Mouse (Mus musculus) adrenal gland, postnatal 14 days (tissue): Measurements from ENCODE around the gene Cisd3. TPM values are rescaled to one million over a fixed set of nuclear protein-coding genes. Genes with fewer than 3 reads are reported as not detected.
"Not testable (repeated sequence)": the region's sequence is repeated elsewhere in the genome, so short reads cannot be mapped to it uniquely, and the experiment has no call there.

Source experiments
- DNase-seq: peaks from one replicate; pipeline ENCODE4 v3.0.0; 2021; ENCODE audit warnings: mixed read lengths
- total RNA-seq: library from RNA; stranded (reverse); gene quantifications from 2 replicates; pipeline ENCODE4 v1.2.3, GENCODE M21; 2021

The Cisd3 gene
- total RNA-seq, 1 experiment from 2014 or later = 277 TPM

DNA sequence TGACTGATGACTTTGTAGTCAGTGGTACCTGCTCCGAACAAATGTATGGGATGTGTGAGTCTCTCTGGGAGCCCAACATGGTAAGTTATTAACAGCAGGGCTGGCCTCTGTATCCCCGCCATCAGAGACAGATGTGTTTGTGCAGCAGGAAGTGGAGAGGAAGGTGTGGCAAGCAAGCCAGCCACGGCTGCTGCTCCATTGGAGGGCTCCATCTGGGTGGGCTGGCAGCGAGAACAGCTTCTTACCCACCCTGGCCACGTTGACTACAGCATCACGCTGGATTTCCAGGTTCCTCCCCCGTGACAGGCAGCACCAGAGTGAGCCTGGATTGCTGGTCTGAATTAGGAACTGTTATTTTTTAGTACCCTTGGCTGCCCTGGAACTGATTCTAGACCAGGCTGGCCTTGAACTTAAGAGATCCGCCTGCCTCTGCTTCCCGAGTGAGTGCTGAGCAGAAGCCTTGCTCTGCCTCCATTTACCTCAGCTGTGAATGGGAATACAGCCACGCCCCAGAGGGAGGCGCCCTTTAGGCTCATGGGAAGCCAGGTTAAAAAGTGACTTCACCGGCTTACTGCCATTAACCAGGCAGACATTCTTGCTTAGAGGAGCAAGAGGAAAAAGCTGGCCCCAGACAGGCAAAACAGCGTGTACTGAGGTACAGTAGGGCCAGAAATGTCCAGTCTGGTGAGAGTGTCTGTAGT is 25.7 kb downstream of the Cisd3 start:
- DNase-seq = no peak

GRCm38 (mm10) chr11:97712286-97712685 is 26.7 kb downstream of the Cisd3 start:
- no peak for DNase-seq

DNA sequence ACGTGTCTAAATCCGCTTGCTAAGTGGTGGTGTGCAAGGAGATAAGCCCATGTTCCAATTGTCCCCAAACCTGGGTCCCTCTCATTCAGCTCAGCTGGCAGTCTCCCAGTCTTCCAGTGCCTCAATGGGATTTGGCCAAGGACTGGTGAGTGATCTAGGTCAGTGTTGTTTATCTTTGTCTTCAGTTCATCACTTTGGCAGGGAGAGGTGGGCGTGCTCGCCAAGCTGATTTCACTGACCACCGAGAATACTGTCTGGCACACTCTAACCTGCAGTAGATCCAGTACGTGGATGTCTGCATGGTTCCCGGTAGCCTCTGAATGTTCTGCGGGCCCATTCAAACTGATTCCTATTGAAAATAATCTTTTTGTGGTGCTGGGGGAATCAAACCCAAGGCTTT is 28.3 kb downstream of the Cisd3 start:
- peak; percentile 81 for DNase-seq

GRCm38 (mm10) chr11:97714356-97714755 is 28.7 kb downstream of the Cisd3 start:
- no peak for DNase-seq

GRCm38 (mm10) chr11:97714784-97715760 is 29.4 kb downstream of the Cisd3 start:
- peak; percentile 71 for DNase-seq

GRCm38 (mm10) chr11:97716021-97716420 is 30.4 kb downstream of the Cisd3 start:
- DNase-seq = no peak

- no peak for DNase-seq
Observed at GRCm38 (mm10) chr11:97717369-97718280, 32.0 kb downstream of the Cisd3 start.

DNA sequence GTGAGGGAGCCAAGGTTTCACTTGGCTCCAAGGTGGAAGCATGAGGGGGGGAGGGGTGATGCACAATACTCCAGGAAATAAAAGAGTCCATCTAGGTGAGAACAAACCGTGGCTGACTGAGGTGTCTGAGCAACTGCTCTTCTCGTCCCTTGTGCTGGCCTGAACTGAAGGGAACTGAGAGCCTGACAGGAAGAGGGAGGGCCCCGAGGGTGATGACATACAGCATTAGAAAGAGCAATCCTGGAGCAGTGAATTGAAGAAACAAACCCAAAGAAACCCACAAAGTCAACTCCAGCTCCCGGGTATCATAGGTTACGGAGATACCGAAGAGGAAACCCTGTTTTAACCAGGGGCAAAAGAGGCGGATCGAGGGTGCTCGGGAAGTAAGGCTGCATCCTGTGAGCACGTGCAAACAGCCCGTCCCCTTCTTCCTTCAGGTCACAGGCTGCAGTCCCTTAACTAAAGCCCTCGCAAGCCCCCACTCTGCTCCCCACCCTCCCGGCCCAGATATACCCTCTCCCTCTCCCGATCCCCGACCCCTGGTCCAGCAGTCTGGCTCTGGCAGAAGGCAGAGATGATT is 32.7 kb downstream of the Cisd3 start:
- DNase-seq = no peak

GRCm38 (mm10) chr11:97719041-97719440 is 33.4 kb downstream of the Cisd3 start:
- DNase-seq = no peak

GRCm38 (mm10) chr11:97721338-97721737 is 35.7 kb downstream of the Cisd3 start:
- DNase-seq = no peak

DNA sequence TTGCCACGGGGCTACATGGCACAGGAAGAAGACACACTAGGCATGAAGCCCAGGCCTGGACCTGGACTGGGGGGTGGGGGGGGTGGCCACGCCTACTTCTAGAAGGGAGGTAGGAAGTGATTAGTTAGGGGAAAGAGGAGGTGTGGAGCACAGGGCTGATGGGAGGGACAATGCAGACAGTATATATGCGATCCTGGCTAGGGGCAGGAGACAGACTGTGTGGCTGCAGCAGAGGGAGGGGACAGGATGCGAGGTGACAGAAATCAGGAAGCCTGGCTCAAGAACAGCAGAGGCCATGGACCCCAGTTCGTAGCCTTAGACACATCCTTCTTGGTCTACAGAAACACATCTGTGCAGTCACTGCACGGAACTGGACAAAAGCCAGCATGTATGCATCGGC is 38.1 kb downstream of the Cisd3 start:
- DNase-seq = no peak

- peak; percentile 31 for DNase-seq
Observed at GRCm38 (mm10) chr11:97728311-97728710, 42.7 kb downstream of the Cisd3 start.

DNA sequence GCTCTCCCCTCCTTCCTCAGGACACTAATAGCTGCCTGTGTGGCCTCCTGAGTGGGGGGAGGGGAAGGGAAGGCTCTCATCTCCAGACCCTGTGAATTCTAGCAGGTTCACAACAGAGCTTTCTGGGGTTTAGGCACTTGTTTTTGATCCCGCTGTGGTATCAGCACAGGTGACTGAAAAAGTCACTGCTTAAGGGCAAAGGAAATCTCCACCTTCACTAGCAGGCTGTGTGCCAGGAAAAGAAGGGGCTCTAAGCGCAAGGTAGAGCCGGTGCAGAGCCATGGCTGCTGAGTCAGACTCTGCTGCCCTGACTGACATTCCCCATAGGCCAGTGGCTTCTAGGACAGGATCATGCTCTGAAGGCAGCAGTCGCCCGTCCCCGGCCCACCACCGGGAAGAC is 43.1 kb downstream of the Cisd3 start:
- no peak for DNase-seq

DNA sequence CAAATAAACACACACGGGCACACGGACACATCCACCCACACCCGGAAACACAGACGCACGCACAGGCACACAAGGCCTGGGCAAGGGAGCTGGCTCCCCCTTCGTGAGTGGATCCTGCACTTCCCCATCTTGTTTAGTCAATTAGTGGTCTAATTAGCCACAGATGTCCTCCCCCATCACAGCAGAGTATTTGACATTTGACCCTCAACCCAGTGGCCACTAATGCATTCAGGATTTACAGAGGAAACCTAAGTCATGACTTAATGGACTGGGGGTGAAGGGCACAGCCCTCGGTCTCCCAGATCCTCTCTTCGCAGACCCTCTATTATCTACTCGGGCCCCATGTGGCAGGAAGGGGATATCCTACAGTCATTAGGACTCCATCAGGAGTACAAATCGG is 48.1 kb downstream of the Cisd3 start:
- DNase-seq = no peak

GRCm38 (mm10) chr11:97734810-97735209 is 49.2 kb downstream of the Cisd3 start:
- not testable (repeated sequence) for DNase-seq

DNA sequence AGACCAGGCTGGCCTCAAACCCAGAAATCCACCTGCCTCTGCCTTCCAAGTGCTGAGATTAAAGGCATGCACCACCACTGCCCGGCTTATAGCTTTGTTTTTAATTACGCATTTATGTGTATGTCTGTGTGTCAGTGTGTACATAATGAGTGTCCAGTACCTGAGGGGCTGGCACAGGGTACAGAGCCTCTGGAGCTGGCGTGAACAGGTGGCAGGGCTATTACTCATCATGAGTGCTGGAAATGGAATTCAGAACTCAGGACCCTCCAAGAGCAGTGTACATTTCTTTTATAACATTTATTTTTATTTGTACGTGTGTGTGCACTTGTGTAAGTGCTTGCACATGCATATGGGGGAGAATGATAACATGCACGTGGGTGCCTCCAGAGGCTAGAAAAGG is 51.0 kb downstream of the Cisd3 start:
- no peak for DNase-seq

- DNase-seq = no peak
Observed at GRCm38 (mm10) chr11:97737600-97737999, 52.0 kb downstream of the Cisd3 start.
